Mouse (Mus musculus) CH12.LX (cell line): ENCODE measurements at regions not wholly inside any gene's neighbourhood (a gene's known extent, or its start where the extent isn't known, plus 50 kb on each side); places are given as distances from the start of the nearest gene placed in this dataset.

ENCODE experiments used
- DNase-seq: peaks from one replicate; pipeline ENCODE4 v3.0.0-alpha.2; 2013; ENCODE audit errors: extremely low read depth
- H3K27ac ChIP-seq: 2 replicates; pipeline ENCODE4 v1.5.1; 2012; ENCODE audit warnings: low read depth, mild to moderate bottlenecking, control low read depth, moderate library complexity; ENCODE audit not compliant: insufficient read depth
- H3K27me3 ChIP-seq: replicated peaks from 2 replicates; pipeline ENCODE3; 2012; ENCODE audit warnings: inconsistent platforms
- H3K36me3 ChIP-seq, 2 experiments: replicated peaks in 1 of 2; 2 replicates each; pipeline versions ENCODE3 to v1.6.1; 2012; ENCODE audit warnings: inconsistent platforms in 1 of 2, low read length in 1 of 2, mild to moderate bottlenecking in 1 of 2, mixed read lengths in 1 of 2, moderate library complexity in 1 of 2; ENCODE audit not compliant: control insufficient read depth in 1 of 2, insufficient read depth in 1 of 2
- H3K4me1 ChIP-seq, 2 experiments: 2 replicates each; pipeline ENCODE4 v1.6.1; 2012; ENCODE audit warnings: inconsistent platforms in 1 of 2, moderate library complexity in 1 of 2; ENCODE audit not compliant: insufficient read depth in 2 of 2, control insufficient read depth in 1 of 2
- H3K4me2 ChIP-seq: 2 replicates; pipeline ENCODE4 v1.6.1; 2012; ENCODE audit warnings: low read depth, mild to moderate bottlenecking, control low read depth; ENCODE audit not compliant: poor library complexity, insufficient read depth, severe bottlenecking
- H3K4me3 ChIP-seq, 3 experiments: fragments of 150-350 bp in 1 of 3; sonication (generic) in 1 of 3; replicated peaks in 1 of 3; 2 replicates each; pipeline versions ENCODE3 to v1.5.1; 2011 to 2012; ENCODE audit warnings: low read depth in 2 of 3, low read length in 2 of 3, mild to moderate bottlenecking in 2 of 3, moderate library complexity in 2 of 3, control low read depth in 1 of 3, improper control_type of control experiment in 1 of 3, inconsistent platforms in 1 of 3, mixed read lengths in 1 of 3; ENCODE audit not compliant: poor library complexity in 1 of 3
- H3K79me2 ChIP-seq: replicated peaks from 2 replicates; pipeline ENCODE4 v1.6.1; 2012; ENCODE audit warnings: mild to moderate bottlenecking, moderate library complexity; ENCODE audit not compliant: control insufficient read depth, poor library complexity, insufficient read depth, severe bottlenecking; ENCODE audit errors: extremely low read depth
- H3K9ac ChIP-seq: 2 replicates; pipeline ENCODE4 v1.6.1; 2012; ENCODE audit warnings: low read depth, mild to moderate bottlenecking, control low read depth, moderate library complexity; ENCODE audit not compliant: insufficient read depth
- H3K9me3 ChIP-seq: replicated peaks from 2 replicates; pipeline ENCODE3; 2012; ENCODE audit warnings: low read length, inconsistent platforms, mixed read lengths
- BHLHE40 ChIP-seq: IDR thresholded peaks from 2 replicates; pipeline ENCODE4 v1.6.1; 2011; ENCODE audit warnings: mild to moderate bottlenecking, low read depth, low read length, improper control_type of control experiment
- CHD1 ChIP-seq: IDR thresholded peaks from 2 replicates; pipeline ENCODE4 v1.6.1; 2012; ENCODE audit warnings: low read depth, low read length, improper control_type of control experiment, inconsistent platforms
- CHD2 ChIP-seq: IDR thresholded peaks from 2 replicates; pipeline ENCODE4 v1.6.1; 2011; ENCODE audit warnings: low read length, improper control_type of control experiment
- CTCF ChIP-seq, 2 experiments: IDR thresholded peaks in 1 of 2; conservative IDR thresholded peaks in 1 of 2; 2 replicates each; pipeline ENCODE4 v1.5.1; 2011 to 2012; ENCODE audit warnings: low read depth in 2 of 2, low read length in 2 of 2, improper control_type of control experiment in 1 of 2, inconsistent platforms in 1 of 2, mild to moderate bottlenecking in 1 of 2, moderate library complexity in 1 of 2
- E2F4 ChIP-seq: IDR thresholded peaks from 2 replicates; pipeline ENCODE4 v1.6.1; 2011; ENCODE audit warnings: low read depth, low read length, improper control_type of control experiment; ENCODE audit not compliant: insufficient replicate concordance
- EP300 ChIP-seq: IDR thresholded peaks from 2 replicates; pipeline ENCODE4 v1.6.1; 2011; ENCODE audit warnings: low read length, improper control_type of control experiment
- ETS1 ChIP-seq: conservative IDR thresholded peaks from 2 replicates; pipeline ENCODE4 v1.6.1; 2012; ENCODE audit warnings: low read depth, mild to moderate bottlenecking, inconsistent platforms, low read length, improper control_type of control experiment, moderate library complexity
- GABPA ChIP-seq: IDR thresholded peaks from 2 replicates; pipeline ENCODE4 v1.6.1; 2012; ENCODE audit warnings: low read depth, low read length, improper control_type of control experiment, inconsistent platforms; ENCODE audit not compliant: insufficient replicate concordance
- IRF4 ChIP-seq: IDR thresholded peaks from 2 replicates; pipeline ENCODE4 v1.6.1; 2014; ENCODE audit warnings: low read depth, mild to moderate bottlenecking, inconsistent platforms, low read length, improper control_type of control experiment
- JUN ChIP-seq: IDR thresholded peaks from 2 replicates; pipeline ENCODE4 v1.6.1; 2011; ENCODE audit warnings: low read depth, mild to moderate bottlenecking, low read length, improper control_type of control experiment, moderate library complexity; ENCODE audit not compliant: insufficient read depth
- JUND ChIP-seq: conservative IDR thresholded peaks from 2 replicates; pipeline ENCODE4 v1.6.1; 2011; ENCODE audit warnings: low read depth, low read length, improper control_type of control experiment
- KAT2A ChIP-seq: IDR thresholded peaks from 2 replicates; pipeline ENCODE4 v1.6.1; 2012; ENCODE audit warnings: low read length, improper control_type of control experiment, inconsistent platforms; ENCODE audit not compliant: insufficient replicate concordance
- MAFK ChIP-seq: IDR thresholded peaks from 2 replicates; pipeline ENCODE4 v1.6.1; 2011; ENCODE audit warnings: low read length, improper control_type of control experiment; ENCODE audit not compliant: insufficient replicate concordance
- MAX ChIP-seq: IDR thresholded peaks from 2 replicates; pipeline ENCODE4 v1.6.1; 2011; ENCODE audit warnings: low read length, improper control_type of control experiment
- MXI1 ChIP-seq: IDR thresholded peaks from 2 replicates; pipeline ENCODE4 v1.6.1; 2011; ENCODE audit warnings: mild to moderate bottlenecking, low read depth, low read length, improper control_type of control experiment
- NELFE ChIP-seq: IDR thresholded peaks from 2 replicates; pipeline ENCODE4 v1.6.1; 2011; ENCODE audit warnings: low read depth, low read length, improper control_type of control experiment
- PAX5 ChIP-seq: IDR thresholded peaks from 2 replicates; pipeline ENCODE4 v1.6.1; 2012; ENCODE audit warnings: low read length, inconsistent platforms, mixed read lengths
- POLR2A ChIP-seq: IDR thresholded peaks from 2 replicates; pipeline ENCODE4 v1.6.1; 2011; ENCODE audit warnings: low read depth, mild to moderate bottlenecking, improper control_type of control experiment, low read length
- POLR2AphosphoS2 ChIP-seq: IDR thresholded peaks from 2 replicates; pipeline ENCODE4 v1.6.1; 2011; ENCODE audit warnings: low read depth, low read length, improper control_type of control experiment
- RAD21 ChIP-seq: IDR thresholded peaks from 2 replicates; pipeline ENCODE4 v1.6.1; 2011; ENCODE audit warnings: low read depth, mild to moderate bottlenecking, low read length, improper control_type of control experiment, moderate library complexity
- SIN3A ChIP-seq: IDR thresholded peaks from 2 replicates; pipeline ENCODE4 v1.6.1; 2012; ENCODE audit warnings: low read length, improper control_type of control experiment, inconsistent platforms
- SMC3 ChIP-seq: IDR thresholded peaks from 2 replicates; pipeline ENCODE4 v1.6.1; 2011; ENCODE audit warnings: low read depth, low read length, improper control_type of control experiment
- UBTF ChIP-seq: IDR thresholded peaks from 2 replicates; pipeline ENCODE4 v1.6.1; 2012; ENCODE audit warnings: low read depth, mild to moderate bottlenecking, inconsistent platforms, low read length, improper control_type of control experiment, moderate library complexity
- USF1 ChIP-seq: IDR thresholded peaks from 2 replicates; pipeline ENCODE4 v1.6.1; 2014; ENCODE audit warnings: low read depth, mild to moderate bottlenecking, inconsistent platforms, low read length, improper control_type of control experiment
- USF2 ChIP-seq: conservative IDR thresholded peaks from 2 replicates; pipeline ENCODE4 v1.6.1; 2011; ENCODE audit warnings: low read depth, low read length, improper control_type of control experiment
- ZKSCAN1 ChIP-seq: IDR thresholded peaks from 2 replicates; pipeline ENCODE4 v1.6.1; 2012; ENCODE audit warnings: low read depth, inconsistent platforms, low read length, improper control_type of control experiment, borderline replicate concordance
- ZMIZ1 ChIP-seq: IDR thresholded peaks from 2 replicates; pipeline ENCODE4 v1.6.1; 2012; ENCODE audit warnings: low read depth, mild to moderate bottlenecking, inconsistent platforms, low read length, improper control_type of control experiment
- ZNF384 ChIP-seq: IDR thresholded peaks from 2 replicates; pipeline ENCODE4 v1.6.1; 2012; ENCODE audit warnings: low read depth, low read length, improper control_type of control experiment, inconsistent platforms
- dilution Hi-C: fragments of 300-500 bp; cut with MboI; formaldehyde crosslinking; loops from 2 replicates; pipeline ENCODE4 v1.14.3; 2020; ENCODE audit warnings: low sequenced_read_pairs; ENCODE audit not compliant: extremely low pct_unique_long_range_greater_than_20kb, extremely low pct_ligation_motif_present
- in situ Hi-C: fragments of 300-500 bp; cut with MboI; formaldehyde crosslinking; loops from 3 replicates; pipeline ENCODE4 v1.14.3; 2019; ENCODE audit warnings: low sequenced_read_pairs, low pct_ligation_motif_present, low pct_unique_long_range_greater_than_20kb, mixed read lengths

DNA sequence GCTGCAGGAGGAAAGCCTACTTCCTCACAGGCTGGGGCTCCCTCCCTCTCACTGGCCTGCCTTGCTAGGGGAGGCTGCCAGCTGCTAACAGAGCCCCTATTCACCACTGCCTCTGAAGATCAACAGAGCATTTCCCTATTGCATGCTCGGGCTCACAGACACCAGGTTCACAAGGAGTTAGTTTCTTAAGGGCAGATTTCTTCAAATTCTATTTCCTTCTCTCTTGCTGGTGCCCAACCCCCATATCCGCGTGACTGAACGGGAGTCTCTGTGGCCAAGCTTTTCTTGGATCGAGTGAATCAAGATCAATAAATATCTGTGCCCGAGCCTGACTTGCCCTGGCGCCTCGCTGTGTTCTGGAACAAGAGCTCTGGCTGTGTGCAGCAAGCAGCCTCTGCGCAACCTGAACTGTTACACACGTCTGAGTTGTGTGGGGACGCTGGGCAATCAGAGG is 98.9 kb upstream of the Gdf10 start:
- Histone ChIP-seq H3K36me3 (no peaks in the 10 kb centered on the region), H3K4me1 (peaks cover 0 to 16% of the 10 kb centered on the region in 2 experiments; a peak in 2 of 4 replicates)
- TF ChIP-seq ZMIZ1 (no peak), EP300 (no peak), IRF4 (no peak), ZNF384 (no peak), JUN (no peak), CTCF (conservative IDR thresholded peaks at IDR 0.05 in 1 of 2, IDR thresholded peaks at IDR 0.05 in 1 of 2; ENCODE audit: low read depth in 2 of 2, low read length in 2 of 2) (no peak), PAX5 (no peak), MXI1 (no peak), ZKSCAN1 (no peak), CHD2 (no peak), E2F4 (no peak), NELFE (no peak), POLR2AphosphoS2 (no peak), SIN3A (no peak), UBTF (no peak)
- TF ChIP-seq, all 38 proteins: peak for 0
- no peaks in the 10 kb centered on the region for H3K27me3 ChIP-seq
- peak; percentile 27 for DNase-seq
- no peak overlapping the region for H3K27ac ChIP-seq
- H3K9me3 ChIP-seq, result no peaks in the 10 kb centered on the region
- H3K4me2 ChIP-seq, result no peak overlapping the region
- no peak overlapping the region for H3K9ac ChIP-seq
- no peak overlapping the region for H3K4me3 ChIP-seq
- dilution Hi-C loops, result no loop called here
- in situ Hi-C loops, result no loop called here
- no peaks in the 10 kb centered on the region for H3K79me2 ChIP-seq

DNA sequence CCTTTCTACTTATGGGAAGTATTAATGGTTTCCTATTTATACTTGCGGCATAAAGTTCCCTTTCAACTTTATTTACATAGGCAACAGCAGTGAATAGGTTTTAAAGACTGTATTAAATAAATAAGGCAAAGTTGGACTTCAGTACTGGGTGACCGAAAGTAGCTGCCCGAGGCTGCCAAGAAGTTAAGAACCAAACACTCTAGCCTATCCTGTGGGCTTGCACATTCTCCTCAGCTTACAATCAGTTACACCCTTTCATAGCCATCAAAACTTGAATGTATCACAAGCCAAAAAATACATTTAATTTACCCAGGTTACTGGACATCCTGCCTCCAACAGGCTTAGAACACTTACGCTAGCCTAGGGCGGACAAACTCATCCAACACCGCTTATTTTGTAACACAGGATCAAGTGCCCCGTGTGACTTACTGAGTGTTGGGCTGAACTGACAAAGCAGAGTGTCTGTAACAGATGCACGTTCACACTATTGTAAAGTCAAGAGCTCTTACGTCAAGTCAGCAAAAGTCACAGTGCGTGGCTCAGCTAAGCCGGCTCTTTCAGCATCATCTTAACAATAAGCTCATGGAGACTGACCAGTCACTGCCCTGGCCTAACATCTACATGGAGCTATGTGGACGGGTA is 97.3 kb upstream of the Gdf10 start:
- Histone ChIP-seq H3K4me3 (no peak overlapping the region), H3K27me3 (no peaks in the 10 kb centered on the region), H3K36me3 (no peaks in the 10 kb centered on the region), H3K9me3 (no peaks in the 10 kb centered on the region), H3K4me1 (peaks cover 0 to 28% of the 10 kb centered on the region in 2 experiments; a peak in 2 of 4 replicates), H3K9ac (no peak overlapping the region), H3K79me2 (no peaks in the 10 kb centered on the region), H3K27ac (no peak overlapping the region), H3K4me2 (no peak overlapping the region)
- dilution Hi-C loops (no loop called here), in situ Hi-C loops (no loop called here)
- TF ChIP-seq SMC3 (no peak), ZNF384 (no peak), BHLHE40 (no peak), GABPA (no peak), NELFE (no peak), EP300 (no peak), IRF4 (no peak), POLR2A (no peak), JUN (no peak), MAFK (no peak), USF1 (no peak), KAT2A (no peak), CHD2 (no peak), POLR2AphosphoS2 (no peak), RAD21 (no peak), CHD1 (no peak), ETS1 (no peak), MAX (no peak), USF2 (no peak), JUND (no peak)
- no peak for DNase-seq
